Mouse (Mus musculus) layer of hippocampus, adult 9-11 months (tissue): Measurements from ENCODE around the gene Tnks1bp1.

Experiments
- DNase-seq: peaks from one replicate; pipeline ENCODE4 v3.0.0; 2022

Tnks1bp1 gene

GRCm38 (mm10) chr2:85095906-85096305, 48.1 kb downstream of the Tnks1bp1 start:
- no peak for DNase-seq

- DNase-seq: no peak
These were observed 50.2 kb downstream of the Tnks1bp1 start for GRCm38 (mm10) chr2:85098014-85098413.

- no peak for DNase-seq
These were observed 51.1 kb downstream of the Tnks1bp1 start for GRCm38 (mm10) chr2:85098824-85099511.

GRCm38 (mm10) chr2:85103201-85103600, 55.4 kb downstream of the Tnks1bp1 start:
- no peak for DNase-seq

GRCm38 (mm10) chr2:85105426-85106013, 57.7 kb downstream of the Tnks1bp1 start:
- DNase-seq: no peak

- DNase-seq: no peak
These were observed 58.4 kb downstream of the Tnks1bp1 start for GRCm38 (mm10) chr2:85106068-85106790.

- no peak for DNase-seq
These were observed 59.1 kb downstream of the Tnks1bp1 start for GRCm38 (mm10) chr2:85106941-85107340.

GRCm38 (mm10) chr2:85110288-85110875, 62.6 kb downstream of the Tnks1bp1 start:
- peak; percentile 53 for DNase-seq
